Mouse (Mus musculus) midbrain, embryonic 16.5 days (tissue): Measurements from ENCODE around the gene Npr1. TPM values are rescaled to one million over a fixed set of nuclear protein-coding genes. Genes with fewer than 3 reads are reported as not detected.

Experiments used
- ATAC-seq: fragments of 200-750 bp; cut with Nextera tagmentation; 2 replicates; pipeline ENCODE4 v1.8.0; 2017; ENCODE audit warnings: moderate TSS enrichment
- H3K27ac ChIP-seq: fragments of 300-500 bp; sonication (generic); 2 replicates; pipeline ENCODE4 v1.5.1; 2014; ENCODE audit warnings: mild to moderate bottlenecking, low read length, mixed read lengths
- H3K27me3 ChIP-seq: fragments of 300-500 bp; sonication (generic); 2 replicates; pipeline ENCODE4 v1.6.1; 2014; ENCODE audit warnings: low read depth, low read length, mixed read lengths; ENCODE audit not compliant: control insufficient read depth, insufficient read depth
- H3K36me3 ChIP-seq: fragments of 300-500 bp; sonication (generic); 2 replicates; pipeline ENCODE4 v1.6.1; 2014; ENCODE audit warnings: mild to moderate bottlenecking, low read length, moderate library complexity, mixed read lengths; ENCODE audit not compliant: control insufficient read depth, insufficient read depth
- H3K4me1 ChIP-seq: fragments of 300-500 bp; sonication (generic); 2 replicates; pipeline ENCODE4 v1.6.1; 2014; ENCODE audit warnings: mild to moderate bottlenecking, low read length, mixed read lengths; ENCODE audit not compliant: control insufficient read depth, insufficient read depth
- H3K4me2 ChIP-seq: fragments of 300-500 bp; sonication (generic); 2 replicates; pipeline ENCODE4 v1.6.1; 2014; ENCODE audit warnings: mild to moderate bottlenecking, low read length, mixed read lengths
- H3K4me3 ChIP-seq: fragments of 300-500 bp; sonication (generic); 2 replicates; pipeline ENCODE4 v1.5.1; 2014; ENCODE audit warnings: low read depth, mild to moderate bottlenecking, low read length, moderate library complexity, mixed read lengths
- H3K9ac ChIP-seq: fragments of 300-500 bp; sonication (generic); 2 replicates; pipeline ENCODE4 v1.6.1; 2014; ENCODE audit warnings: low read depth, low read length, mixed read lengths
- H3K9me3 ChIP-seq: fragments of 300-500 bp; sonication (generic); replicated peaks from 2 replicates; pipeline ENCODE4 v1.6.1; 2014; ENCODE audit warnings: mild to moderate bottlenecking, low read length, mixed read lengths; ENCODE audit not compliant: control insufficient read depth, poor library complexity, severe bottlenecking
- WGBS: fragments of 180-500 bp; shearing (Covaris S2); extraction: QIAGEN DNeasy Blood & Tissue Kit; methylation state at CpG from one replicate; pipeline ENCODE4 v1.1.7; 2014; 5-methylcytosine and 5-hydroxymethylcytosine counted together
- polyA plus RNA-seq: library from polyadenylated mRNA; unstranded; fragments of >200 nt; fragmentation: Nextera tagmentation; extraction: Ambion mirVana; gene quantifications from 2 replicates; pipeline ENCODE4 v1.2.1, GENCODE M21; 2015

Gene Npr1
- polyA plus RNA-seq, 1 experiment from 2014 or later, result 1.9 TPM

GRCm38 (mm10) chr3:90413011-90413396, 52.7 kb downstream of the Npr1 start:
- Histone ChIP-seq H3K36me3 (peaks cover 43% of the 10 kb centered on the region), H3K9ac (no peak overlapping the region), H3K27ac (no peak overlapping the region), H3K4me1 (no peaks in the 10 kb centered on the region), H3K27me3 (no peaks in the 10 kb centered on the region), H3K4me3 (no peak overlapping the region), H3K9me3 (no peaks in the 10 kb centered on the region), H3K4me2 (no peak overlapping the region)
- WGBS, result 76% methylated on average over 3 of the region's 3 CpGs
- ATAC-seq, result no peak

DNA sequence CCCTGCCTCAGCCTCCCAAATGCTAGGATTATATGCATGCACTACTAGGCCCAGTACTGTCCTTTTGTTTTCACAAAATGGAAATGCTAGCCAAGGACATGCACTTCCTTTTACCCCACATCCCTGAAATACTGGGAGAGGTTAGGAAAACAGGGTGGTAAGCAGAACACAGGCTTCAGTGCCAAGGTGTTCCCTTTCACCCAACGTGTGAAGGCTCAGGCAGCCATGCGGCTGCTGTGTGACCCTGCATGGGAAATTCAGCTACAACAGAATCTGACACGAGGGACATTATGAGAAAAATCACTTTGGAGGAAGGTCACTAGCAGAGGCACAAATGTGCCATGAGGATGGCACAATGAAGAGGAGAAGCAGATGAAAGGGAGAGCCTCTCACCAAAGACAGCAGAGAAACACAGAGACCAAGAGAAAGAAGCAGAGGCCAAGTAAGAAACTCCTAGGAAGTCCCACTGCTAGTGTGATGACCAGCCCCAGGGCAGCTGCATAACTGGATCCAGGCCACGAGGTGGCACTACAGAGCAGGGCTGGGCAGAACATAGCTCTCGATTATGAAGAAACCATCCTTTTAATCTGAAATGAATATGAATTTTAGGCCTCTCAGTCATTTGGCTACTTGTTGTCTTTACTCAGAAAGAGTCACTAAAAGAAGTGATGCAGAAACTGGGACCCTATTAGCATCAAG, 53.2 kb downstream of the Npr1 start:
- Histone ChIP-seq H3K4me3 (no peak overlapping the region), H3K36me3 (peaks cover 44% of the 10 kb centered on the region), H3K9me3 (no peaks in the 10 kb centered on the region), H3K27me3 (no peaks in the 10 kb centered on the region), H3K9ac (no peak overlapping the region), H3K4me2 (no peak overlapping the region), H3K27ac (no peak overlapping the region), H3K4me1 (no peaks in the 10 kb centered on the region)
- no peak; the same call in 1 of the 2 replicates for ATAC-seq
- WGBS, result 53% methylated on average over 5 of the region's 5 CpGs

GRCm38 (mm10) chr3:90408721-90409120, 56.9 kb downstream of the Npr1 start:
- no peak overlapping the region for H3K9ac ChIP-seq
- no peak overlapping the region for H3K4me3 ChIP-seq
- H3K36me3 ChIP-seq, result peaks cover 44% of the 10 kb centered on the region
- H3K4me1 ChIP-seq, result no peaks in the 10 kb centered on the region
- H3K4me2 ChIP-seq, result no peak overlapping the region
- no peak overlapping the region for H3K27ac ChIP-seq
- ATAC-seq, result no peak
- H3K9me3 ChIP-seq, result no peaks in the 10 kb centered on the region
- WGBS, result 93% methylated on average over 3 of the region's 3 CpGs
- H3K27me3 ChIP-seq, result no peaks in the 10 kb centered on the region

- Histone ChIP-seq H3K4me1 (no peaks in the 10 kb centered on the region), H3K36me3 (peaks cover 60% of the 10 kb centered on the region)
- no peak for ATAC-seq
Measured at GRCm38 (mm10) chr3:90406414-90406813, 59.3 kb downstream of the Npr1 start.

GRCm38 (mm10) chr3:90404609-90405008, 61.1 kb downstream of the Npr1 start:
- no peak overlapping the region for H3K27ac ChIP-seq
- no peak overlapping the region for H3K4me2 ChIP-seq
- no peaks in the 10 kb centered on the region for H3K4me1 ChIP-seq
- no peak for ATAC-seq
- H3K4me3 ChIP-seq, result no peak overlapping the region
- no peak overlapping the region for H3K9ac ChIP-seq
- H3K27me3 ChIP-seq, result no peaks in the 10 kb centered on the region
- H3K36me3 ChIP-seq, result peaks cover 62% of the 10 kb centered on the region
- H3K9me3 ChIP-seq, result no peaks in the 10 kb centered on the region
- 93% methylated on average over 4 of the region's 4 CpGs for WGBS

More at GRCm38 (mm10) chr3:90406414-90406813, 59.3 kb downstream of the Npr1 start:
- no peak overlapping the region for H3K4me2 ChIP-seq
- no peaks in the 10 kb centered on the region for H3K27me3 ChIP-seq
- no peak overlapping the region for H3K4me3 ChIP-seq
- no peaks in the 10 kb centered on the region for H3K9me3 ChIP-seq
- 96% methylated on average over 5 of the region's 5 CpGs for WGBS
- no peak overlapping the region for H3K9ac ChIP-seq
- no peak overlapping the region for H3K27ac ChIP-seq

GRCm38 (mm10) chr3:90404121-90404520, 61.5 kb downstream of the Npr1 start:
- 96% methylated on average over 3 of the region's 3 CpGs for WGBS

DNA sequence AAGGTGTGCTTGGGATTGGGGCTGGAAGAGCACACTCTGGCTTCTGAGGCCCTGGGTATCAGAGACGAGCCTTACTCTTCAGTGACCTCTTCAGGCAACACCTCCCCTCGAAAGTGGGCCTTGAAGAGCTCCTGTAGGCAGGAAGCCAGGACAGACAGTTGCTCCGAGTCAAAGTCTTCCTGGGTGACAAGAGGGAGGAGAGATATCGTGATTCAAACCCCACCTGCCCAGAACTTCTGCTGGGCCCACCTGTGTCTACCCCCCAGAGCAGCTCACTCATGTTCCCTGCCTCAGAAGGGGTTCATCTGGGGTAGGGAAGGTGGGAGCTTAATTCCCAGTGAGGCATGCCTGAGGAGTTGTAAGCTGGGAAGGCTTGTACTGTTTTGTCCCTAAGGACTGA, 64.7 kb downstream of the Npr1 start:
- peaks cover 51% of the 10 kb centered on the region for H3K36me3 ChIP-seq
- H3K9ac ChIP-seq, result no peak overlapping the region
- H3K27me3 ChIP-seq, result no peaks in the 10 kb centered on the region
- H3K27ac ChIP-seq, result no peak overlapping the region
- H3K4me1 ChIP-seq, result no peaks in the 10 kb centered on the region
- no peaks in the 10 kb centered on the region for H3K9me3 ChIP-seq
- ATAC-seq, result no peak
- H3K4me3 ChIP-seq, result no peak overlapping the region
- no peak overlapping the region for H3K4me2 ChIP-seq
- WGBS, result 86% methylated on average over 4 of the region's 4 CpGs

More at GRCm38 (mm10) chr3:90404121-90404520, 61.5 kb downstream of the Npr1 start:
- Histone ChIP-seq H3K9ac (no peak overlapping the region), H3K27ac (no peak overlapping the region), H3K27me3 (no peaks in the 10 kb centered on the region), H3K36me3 (peaks cover 62% of the 10 kb centered on the region), H3K4me2 (no peak overlapping the region), H3K4me3 (no peak overlapping the region), H3K4me1 (no peaks in the 10 kb centered on the region), H3K9me3 (no peaks in the 10 kb centered on the region)
- ATAC-seq, result no peak

Other genes starting within 250 kb of the Npr1 start
- 87.6 and 100 TPM in 2 replicates for gene Jtb, start 234.3 kb downstream of the Npr1 start, polyA plus RNA-seq
- 1.1 and 2.2 TPM in 2 replicates for gene Creb3l4, start 222.4 kb downstream of the Npr1 start, polyA plus RNA-seq
- 43.0 and 46.8 TPM in 2 replicates for gene Slc39a1, start 217.7 kb downstream of the Npr1 start, polyA plus RNA-seq
- gene Crtc2, start 211.7 kb downstream of the Npr1 start, polyA plus RNA-seq, result 21.5 and 24.6 TPM in 2 replicates
- 7.8 and 8.5 TPM in 2 replicates for gene Dennd4b, start 200.7 kb downstream of the Npr1 start, polyA plus RNA-seq
- 10.9 and 12.0 TPM in 2 replicates for gene Gatad2b, start 172.7 kb downstream of the Npr1 start, polyA plus RNA-seq
- gene Slc27a3, start 75.9 kb downstream of the Npr1 start, polyA plus RNA-seq, result 30.7 and 33.8 TPM in 2 replicates
- 30.8 and 31.7 TPM in 2 replicates for gene Ints3, start 32.2 kb downstream of the Npr1 start, polyA plus RNA-seq
- gene Ilf2, start 10.3 kb upstream of the Npr1 start, polyA plus RNA-seq, result 260 and 272 TPM in 2 replicates
- gene Snapin, start 25.2 kb upstream of the Npr1 start, polyA plus RNA-seq, result 85.1 and 86.6 TPM in 2 replicates
- gene Chtop, start 43.6 kb upstream of the Npr1 start, polyA plus RNA-seq, result 167 and 181 TPM in 2 replicates
- gene S100a1, start 48.5 kb upstream of the Npr1 start, polyA plus RNA-seq, result 12.4 and 19.5 TPM in 2 replicates
- gene S100a13, start 48.6 kb upstream of the Npr1 start, polyA plus RNA-seq, result 7.6 and 8.9 TPM in 2 replicates
- not detected in 2 replicates for gene S100a14, start 61.0 kb upstream of the Npr1 start, polyA plus RNA-seq
- gene S100a16, start 71.4 kb upstream of the Npr1 start, polyA plus RNA-seq, result 34.4 and 36.5 TPM in 2 replicates
- 0.16 TPM in 1 of 2 replicates, not detected in the other for gene S100a3, start 94.7 kb upstream of the Npr1 start, polyA plus RNA-seq
- gene S100a2, start 124.4 kb upstream of the Npr1 start, polyA plus RNA-seq, result not detected in 2 replicates
- gene Gm42674, start 136.0 kb upstream of the Npr1 start, polyA plus RNA-seq, result 0.65 TPM in 1 of 2 replicates, not detected in the other
- 0.53 TPM in 1 of 2 replicates, not detected in the other for gene S100a4, start 137.9 kb upstream of the Npr1 start, polyA plus RNA-seq
- gene S100a5, start 142.7 kb upstream of the Npr1 start, polyA plus RNA-seq, result not detected in 2 replicates
- gene S100a6, start 147.0 kb upstream of the Npr1 start, polyA plus RNA-seq, result 19.3 and 19.4 TPM in 2 replicates
- gene S100a7a, start 188.2 kb upstream of the Npr1 start, polyA plus RNA-seq, result 0.21 TPM in 1 of 2 replicates, not detected in the other
- 4.1 and 5.6 TPM in 2 replicates for gene S100a8, start 203.1 kb upstream of the Npr1 start, polyA plus RNA-seq
- 2.3 and 4.6 TPM in 2 replicates for gene S100a9, start 229.9 kb upstream of the Npr1 start, polyA plus RNA-seq